Mouse (Mus musculus) MEL (cell line): Measurements from ENCODE around the gene Olfr888.

Experiments used
- CHD2 ChIP-seq: IDR thresholded peaks from 2 replicates; pipeline ENCODE4 v1.6.1; 2011; ENCODE audit warnings: low read length, improper control_type of control experiment
- CTCF ChIP-seq, 3 experiments: IDR thresholded peaks in 2 of 3; conservative IDR thresholded peaks in 1 of 3; 2 replicates each; pipeline ENCODE4 v1.5.1; 2011 to 2012; ENCODE audit warnings: low read length in 3 of 3, low read depth in 2 of 3, mild to moderate bottlenecking in 2 of 3, improper control_type of control experiment in 1 of 3, inconsistent platforms in 1 of 3, mixed read lengths in 1 of 3, moderate library complexity in 1 of 3; ENCODE audit not compliant: control insufficient read depth in 1 of 3, insufficient read depth in 1 of 3, poor library complexity in 1 of 3, severe bottlenecking in 1 of 3
- EP300 ChIP-seq, 2 experiments: IDR thresholded peaks; 2 replicates each; pipeline ENCODE4 v1.6.1; 2011; ENCODE audit warnings: improper control_type of control experiment in 2 of 2, low read length in 2 of 2, low read depth in 1 of 2, mild to moderate bottlenecking in 1 of 2
- ETS1 ChIP-seq: IDR thresholded peaks from 2 replicates; pipeline ENCODE4 v1.6.1; 2012; ENCODE audit warnings: low read depth, mild to moderate bottlenecking, inconsistent platforms, low read length, improper control_type of control experiment, moderate library complexity
- GABPA ChIP-seq: IDR thresholded peaks from 2 replicates; pipeline ENCODE4 v1.6.1; 2012; ENCODE audit warnings: low read depth, mild to moderate bottlenecking, inconsistent platforms, low read length, improper control_type of control experiment, moderate library complexity
- MAX ChIP-seq: IDR thresholded peaks from 2 replicates; pipeline ENCODE4 v1.6.1; 2011; ENCODE audit warnings: low read length, improper control_type of control experiment
- MXI1 ChIP-seq: IDR thresholded peaks from 2 replicates; pipeline ENCODE4 v1.6.1; 2011; ENCODE audit warnings: mild to moderate bottlenecking, low read depth, low read length, improper control_type of control experiment
- NRF1 ChIP-seq: IDR thresholded peaks from 2 replicates; pipeline ENCODE4 v1.6.1; 2014; ENCODE audit warnings: low read depth, mild to moderate bottlenecking, inconsistent platforms, low read length, improper control_type of control experiment, moderate library complexity; ENCODE audit not compliant: poor library complexity, insufficient read depth, severe bottlenecking
- POLR2A ChIP-seq, 2 experiments: IDR thresholded peaks; 2 replicates each; pipeline ENCODE4 v1.6.1; 2011 to 2012; ENCODE audit warnings: low read length in 2 of 2, mild to moderate bottlenecking in 2 of 2, control low read depth in 1 of 2, improper control_type of control experiment in 1 of 2, low read depth in 1 of 2, moderate library complexity in 1 of 2; ENCODE audit not compliant: control insufficient read depth in 1 of 2, insufficient read depth in 1 of 2, poor library complexity in 1 of 2
- RCOR1 ChIP-seq: IDR thresholded peaks from 2 replicates; pipeline ENCODE4 v1.6.1; 2012; ENCODE audit warnings: low read depth, mild to moderate bottlenecking, inconsistent platforms, low read length, improper control_type of control experiment
- USF1 ChIP-seq: IDR thresholded peaks from 2 replicates; pipeline ENCODE4 v1.6.1; 2014; ENCODE audit warnings: low read depth, mild to moderate bottlenecking, inconsistent platforms, low read length, improper control_type of control experiment, moderate library complexity

GRCm38 (mm10) chr9:38142217-38142616 is 34.3 kb downstream of the Olfr888 start, which contains the start of gene Olfr890:
- TF ChIP-seq CTCF (IDR thresholded peaks at IDR 0.05 in 2 of 3, conservative IDR thresholded peaks at IDR 0.05 in 1 of 3; ENCODE audit: control insufficient read depth in 1 of 3, insufficient read depth in 1 of 3, low read depth in 2 of 3, low read length in 3 of 3, poor library complexity in 1 of 3, severe bottlenecking in 1 of 3) (no peak), POLR2A (IDR thresholded peaks at IDR 0.05; ENCODE audit: control insufficient read depth in 1 of 2, insufficient read depth in 1 of 2, low read depth in 1 of 2, low read length in 2 of 2, poor library complexity in 1 of 2) (no peak), RCOR1 (no peak), MXI1 (no peak), CHD2 (no peak), NRF1 (no peak), USF1 (no peak), EP300 (IDR thresholded peaks at IDR 0.05; ENCODE audit: low read depth in 1 of 2, low read length in 2 of 2) (no peak), GABPA (no peak), MAX (no peak), ETS1 (no peak)
